In the genomic region with DNA sequence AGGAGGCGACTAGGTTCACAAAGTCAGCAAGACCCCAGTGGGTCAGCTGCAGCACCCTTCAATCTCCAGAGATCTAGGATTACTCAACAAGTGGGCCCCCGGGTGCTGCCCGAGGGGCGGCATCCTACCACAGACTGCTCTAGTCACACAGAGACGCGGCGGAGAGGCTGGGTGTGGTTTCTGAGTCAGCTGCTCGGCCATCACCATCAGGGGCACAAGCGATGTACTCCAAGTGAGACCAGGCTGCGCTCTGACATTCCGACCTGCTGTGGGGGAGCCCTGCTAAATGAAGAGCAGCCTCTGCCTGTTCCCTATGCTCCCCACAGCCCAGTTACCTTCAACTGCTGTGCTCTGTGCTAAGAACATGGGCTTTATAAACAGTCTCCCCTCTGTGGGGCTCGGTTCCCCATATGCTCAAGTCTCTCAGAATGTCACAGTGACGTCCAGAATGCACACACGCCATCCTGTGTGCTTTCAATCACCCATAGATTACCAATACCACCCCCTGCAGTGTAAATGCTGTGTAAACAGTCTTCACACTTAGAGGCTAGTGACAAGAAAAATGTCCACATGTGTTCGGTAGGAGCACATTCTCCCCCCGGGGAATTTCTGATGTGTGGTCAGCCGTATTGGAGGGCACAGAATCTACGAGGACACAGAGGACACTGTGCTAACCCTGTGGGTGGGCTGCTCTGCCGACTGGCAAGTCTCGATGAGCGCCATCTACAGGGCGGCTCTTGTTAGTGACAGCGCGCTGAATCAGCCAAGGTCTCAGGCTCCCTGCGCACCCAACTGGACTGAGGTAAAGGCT, we compare ENCODE assay signal across 8 mouse cellular contexts. TPM values are rescaled to one million over a fixed set of nuclear protein-coding genes. Genes with fewer than 3 reads are reported as not detected.
A peak's percentile ranks its signal among the peaks of the same experiment; 100 is the strongest.
DNase-seq lines count a peak whose midpoint lies in the region; ATAC-seq and TF ChIP-seq lines count a peak whose summit lies in the region.

No protein-coding gene starts in this region.

- H3K36me3 ChIP-seq in hindbrain, embryonic 16.5 days (ENCODE audit: control insufficient read depth, insufficient read depth, low read length): no peaks in the 10 kb centered on the region
- H3K36me3 ChIP-seq in midbrain, embryonic 11.5 days (ENCODE audit: control insufficient read depth, insufficient read depth, low read length): no peaks in the 10 kb centered on the region
- H3K36me3 ChIP-seq in small intestine, adult 2 months (ENCODE audit: control insufficient read depth, insufficient read depth, low read length): no peaks in the 10 kb centered on the region

- peak; percentile 71; the same call in 1 of the 2 replicates for TF ChIP-seq CTCF in small intestine, adult 2 months (IDR thresholded peaks at IDR 0.05; ENCODE audit: extremely low read depth, insufficient read length, insufficient replicate concordance, low read depth, low read length)

- no peaks in the 10 kb centered on the region for H3K27me3 ChIP-seq in hindbrain, embryonic 16.5 days (replicated peaks; ENCODE audit: control insufficient read depth, insufficient read depth, low read length)
- no peaks in the 10 kb centered on the region for H3K27me3 ChIP-seq in midbrain, embryonic 11.5 days (ENCODE audit: control insufficient read depth, insufficient read depth, low read length)
- H3K27me3 ChIP-seq in small intestine, adult 2 months (ENCODE audit: control insufficient read depth, insufficient read depth, low read length): no peaks in the 10 kb centered on the region

- peak; percentile 36 to 68 for DNase-seq in heart, adult 18-20 months
- no peak for DNase-seq in heart, postnatal 25 days (ENCODE audit: low spot score)
- peak; percentile 65 for DNase-seq in cerebellum, adult 8-10 months
- peak; percentile 69 for DNase-seq in forelimb bud, embryonic 11.5 days (ENCODE audit: low read depth, low spot score)
- peak; percentile 75 to 77 for DNase-seq in left cerebral cortex, postnatal 14 days (ENCODE audit: low spot score in 2 of 2)
- DNase-seq in midbrain, embryonic 11.5 days (ENCODE audit: low spot score, missing footprints): peak; percentile 97

- H3K4me3 ChIP-seq in hindbrain, embryonic 16.5 days (ENCODE audit: low read length): no peak overlapping the region
- H3K4me3 ChIP-seq in midbrain, embryonic 11.5 days (ENCODE audit: low read depth, low read length): no peak overlapping the region
- H3K4me3 ChIP-seq in small intestine, adult 2 months (ENCODE audit: low read depth, low read length): no peak overlapping the region

- peaks cover 41% of the 10 kb centered on the region for H3K4me1 ChIP-seq in hindbrain, embryonic 16.5 days (ENCODE audit: control insufficient read depth, insufficient read depth, low read depth, low read length)
- peaks cover 11% of the 10 kb centered on the region for H3K4me1 ChIP-seq in midbrain, embryonic 11.5 days (ENCODE audit: control insufficient read depth, insufficient read depth, low read length)
- peaks cover 7% of the 10 kb centered on the region for H3K4me1 ChIP-seq in small intestine, adult 2 months (ENCODE audit: control insufficient read depth, insufficient read depth, insufficient read length, low read length)

- no peak for TF ChIP-seq POLR2A in small intestine, adult 2 months (IDR thresholded peaks at IDR 0.05; ENCODE audit: low read depth, low read length)

- intact Hi-C loops in heart, postnatal 25 days (cut with DNase I): no loop called here
- intact Hi-C loops in left cerebral cortex, postnatal 14 days (cut with DNase I): loop anchor here (5.0 kb wide), 1 partner anchor 95 kb away; no protein-coding TSS in a partner anchor

- WGBS in hindbrain, embryonic 16.5 days: 44% methylated on average over 25 of the region's 25 CpGs
- WGBS in midbrain, embryonic 11.5 days: 49% methylated on average over 25 of the region's 25 CpGs
- 41% methylated on average over 25 of the region's 25 CpGs for WGBS in small intestine, adult 2 months

- no peaks in the 10 kb centered on the region for H3K9me3 ChIP-seq in hindbrain, embryonic 16.5 days (ENCODE audit: control insufficient read depth, low read length)
- H3K9me3 ChIP-seq in midbrain, embryonic 11.5 days (ENCODE audit: control insufficient read depth, low read length): no peaks in the 10 kb centered on the region

- H3K9ac ChIP-seq in hindbrain, embryonic 16.5 days (ENCODE audit: low read depth, low read length): no peak overlapping the region
- H3K9ac ChIP-seq in midbrain, embryonic 11.5 days (ENCODE audit: low read length): no peak overlapping the region

- H3K27ac ChIP-seq in hindbrain, embryonic 16.5 days (ENCODE audit: low read depth, low read length): no peak overlapping the region
- H3K27ac ChIP-seq in midbrain, embryonic 11.5 days (ENCODE audit: low read depth, low read length): no peak overlapping the region; the same call in 1 of the 2 replicates
- no peak overlapping the region for H3K27ac ChIP-seq in small intestine, adult 2 months (ENCODE audit: insufficient read depth, low read depth, low read length)

- H3K4me2 ChIP-seq in hindbrain, embryonic 16.5 days (ENCODE audit: low read length): no peak overlapping the region
- H3K4me2 ChIP-seq in midbrain, embryonic 11.5 days: no peak overlapping the region

- ATAC-seq in hindbrain, embryonic 16.5 days: peak; percentile 48; the same call in 1 of the 2 replicates
- ATAC-seq in midbrain, embryonic 11.5 days (ENCODE audit: low FRiP score): peak; percentile 62

RNA-seq across cellular contexts. Expression of gene Tbc1d16, which starts 41.1 kb away (rescaled TPM):
- 10 to 100 TPM; 54.9 to 56.9 TPM for total RNA-seq in heart, adult 18-20 months (2021)
- total RNA-seq in heart, postnatal 25 days (2021): 10 to 100 TPM; 65.1 to 66.4 TPM
- polyA plus RNA-seq in hindbrain, embryonic 16.5 days (2015; fragmentation: Nextera tagmentation; extraction: Ambion mirVana): 47.9 and 54.9 TPM in 2 replicates
- total RNA-seq in left cerebral cortex, postnatal 14 days (2021): 10 to 100 TPM; 51.3 to 56.4 TPM
- polyA plus RNA-seq in midbrain, embryonic 11.5 days (2014; fragmentation: Nextera tagmentation; extraction: Ambion mirVana): 13.3 and 15.2 TPM in 2 replicates
- 4.3 and 5.0 TPM in 2 replicates for polyA plus RNA-seq in small intestine, adult 2 months (2012; rRNA removed)

RNA-seq across cellular contexts. Expression of gene Ccdc40, which starts 41.2 kb away (rescaled TPM):
- under 1 TPM; 0.17 to 0.21 TPM for total RNA-seq in heart, adult 18-20 months (2021)
- total RNA-seq in heart, postnatal 25 days (2021): not detected
- 16.5 and 17.2 TPM in 2 replicates for polyA plus RNA-seq in hindbrain, embryonic 16.5 days (2015; fragmentation: Nextera tagmentation; extraction: Ambion mirVana)
- 1 to 10 TPM; 1.1 to 1.8 TPM for total RNA-seq in left cerebral cortex, postnatal 14 days (2021)
- polyA plus RNA-seq in midbrain, embryonic 11.5 days (2014; fragmentation: Nextera tagmentation; extraction: Ambion mirVana): 18.6 and 18.9 TPM in 2 replicates
- 0.18 and 0.20 TPM in 2 replicates for polyA plus RNA-seq in small intestine, adult 2 months (2012; rRNA removed)
